Mouse (Mus musculus): ENCODE results near the gene Bcat1. TPM values are rescaled to one million over a fixed set of nuclear protein-coding genes. Genes with fewer than 3 reads are reported as not detected.
A peak's percentile ranks its signal among the peaks of the same experiment; 100 is the strongest.

Gene Bcat1
- polyA plus RNA-seq, 1 experiment from 2014 or later: 119 TPM

- no peak overlapping the region for H3K4me2 ChIP-seq (ENCODE audit: low read depth, low read length)
- no peak overlapping the region for H3K4me3 ChIP-seq (ENCODE audit: low read depth, low read length)
- no peaks in the 10 kb centered on the region for H3K9me3 ChIP-seq (ENCODE audit: control insufficient read depth, low read length)
- no peak for ATAC-seq (ENCODE audit: low read depth)
- H3K9ac ChIP-seq (replicated peaks; ENCODE audit: low read depth, low read length): no peak overlapping the region
- no peak overlapping the region for H3K27ac ChIP-seq (ENCODE audit: low read depth, low read length)
- no peaks in the 10 kb centered on the region for H3K27me3 ChIP-seq (ENCODE audit: control insufficient read depth, insufficient read depth, low read length)
- WGBS: 76% methylated on average over 8 of the region's 9 CpGs
- peaks cover 5% of the 10 kb centered on the region; the same call in 1 of the 2 replicates for H3K4me1 ChIP-seq (ENCODE audit: control insufficient read depth, insufficient read depth, low read length)
- no peaks in the 10 kb centered on the region for H3K36me3 ChIP-seq (ENCODE audit: control insufficient read depth, insufficient read depth, low read length)
Measured at GRCm38 (mm10) chr6:145079087-145079759, 3.2 kb upstream of the Bcat1 start.

- Histone ChIP-seq H3K36me3 (ENCODE audit: control insufficient read depth, insufficient read depth, low read length) (no peaks in the 10 kb centered on the region), H3K4me3 (ENCODE audit: low read depth, low read length) (peak overlapping the region; percentile 47), H3K27ac (ENCODE audit: low read depth, low read length) (no peak overlapping the region), H3K4me2 (ENCODE audit: low read depth, low read length) (peak overlapping the region; percentile 98), H3K9ac (replicated peaks; ENCODE audit: low read depth, low read length) (no peak overlapping the region), H3K4me1 (ENCODE audit: control insufficient read depth, insufficient read depth, low read length) (peaks cover 5% of the 10 kb centered on the region; the same call in 1 of the 2 replicates), H3K27me3 (ENCODE audit: control insufficient read depth, insufficient read depth, low read length) (no peaks in the 10 kb centered on the region), H3K9me3 (ENCODE audit: control insufficient read depth, low read length) (no peaks in the 10 kb centered on the region)
- 0 out of 2 replicates have a peak, but pooled peaks have one; percentile 36 for ATAC-seq (ENCODE audit: low read depth)
- WGBS: 13% methylated on average over 9 of the region's 9 CpGs
Measured at GRCm38 (mm10) chr6:145076286-145076685, 302 bp upstream of the Bcat1 start.

DNA sequence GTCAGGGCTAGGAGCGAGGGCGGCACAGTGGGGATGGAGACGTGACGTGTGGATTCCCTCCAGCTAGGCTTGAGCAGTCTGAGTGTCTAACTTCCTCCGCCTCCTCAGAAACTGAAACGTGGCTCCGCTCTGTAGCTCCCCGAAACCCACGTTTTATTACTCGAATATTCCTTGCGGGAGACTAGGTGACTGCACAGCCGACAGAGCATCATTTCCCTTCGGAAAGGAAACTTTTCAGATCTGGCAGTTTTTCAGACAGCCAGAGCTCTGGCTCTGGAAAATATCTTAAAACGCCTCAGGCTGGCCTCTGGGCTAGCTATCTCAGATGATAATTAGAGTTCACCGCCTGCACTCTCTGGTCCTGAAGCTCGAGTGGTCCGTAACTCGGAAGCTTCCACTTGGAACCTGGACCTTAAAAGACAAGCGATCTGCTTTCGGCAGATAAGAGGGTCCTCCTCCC is 866 bp downstream of the Bcat1 start:
- Histone ChIP-seq H3K27ac (ENCODE audit: low read depth, low read length) (no peak overlapping the region), H3K4me2 (ENCODE audit: low read depth, low read length) (peak overlapping the region; percentile 98), H3K27me3 (ENCODE audit: control insufficient read depth, insufficient read depth, low read length) (no peaks in the 10 kb centered on the region), H3K4me1 (ENCODE audit: control insufficient read depth, insufficient read depth, low read length) (peaks cover 5% of the 10 kb centered on the region; the same call in 1 of the 2 replicates), H3K9ac (replicated peaks; ENCODE audit: low read depth, low read length) (peak overlapping the region; percentile 63), H3K9me3 (ENCODE audit: control insufficient read depth, low read length) (no peaks in the 10 kb centered on the region), H3K4me3 (ENCODE audit: low read depth, low read length) (peak overlapping the region; percentile 47), H3K36me3 (ENCODE audit: control insufficient read depth, insufficient read depth, low read length) (no peaks in the 10 kb centered on the region)
- under 1% methylated on average over 20 of the region's 20 CpGs for WGBS
- ATAC-seq (ENCODE audit: low read depth): peak; percentile 52; the same call in 1 of the 2 replicates

DNA sequence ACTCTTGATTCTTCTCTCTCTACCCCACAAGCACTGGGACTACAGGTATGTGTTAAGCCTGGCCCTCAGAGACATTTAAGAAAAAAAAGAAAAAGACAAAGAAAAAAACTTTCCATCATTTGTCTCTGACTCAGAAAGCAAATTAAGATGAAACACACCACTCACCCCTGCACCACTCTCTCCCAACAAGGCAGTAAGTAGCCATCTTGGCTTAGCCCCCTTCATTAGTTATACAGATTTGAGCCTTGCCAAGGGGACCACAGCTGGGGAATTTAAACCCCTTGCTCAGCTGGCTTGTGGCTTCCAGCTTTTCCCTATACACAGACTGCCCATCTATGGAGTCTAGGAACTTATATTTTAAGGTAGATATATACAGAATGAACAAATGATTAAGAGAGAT is 1.5 kb downstream of the Bcat1 start:
- H3K9ac ChIP-seq (replicated peaks; ENCODE audit: low read depth, low read length): no peak overlapping the region
- H3K4me2 ChIP-seq (ENCODE audit: low read depth, low read length): peak overlapping the region; percentile 33
- peaks cover 5% of the 10 kb centered on the region; the same call in 1 of the 2 replicates for H3K4me1 ChIP-seq (ENCODE audit: control insufficient read depth, insufficient read depth, low read length)
- no peaks in the 10 kb centered on the region for H3K27me3 ChIP-seq (ENCODE audit: control insufficient read depth, insufficient read depth, low read length)
- H3K27ac ChIP-seq (ENCODE audit: low read depth, low read length): no peak overlapping the region
- H3K4me3 ChIP-seq (ENCODE audit: low read depth, low read length): no peak overlapping the region
- no peaks in the 10 kb centered on the region for H3K9me3 ChIP-seq (ENCODE audit: control insufficient read depth, low read length)
- H3K36me3 ChIP-seq (ENCODE audit: control insufficient read depth, insufficient read depth, low read length): no peaks in the 10 kb centered on the region
- no peak for ATAC-seq (ENCODE audit: low read depth)

DNA sequence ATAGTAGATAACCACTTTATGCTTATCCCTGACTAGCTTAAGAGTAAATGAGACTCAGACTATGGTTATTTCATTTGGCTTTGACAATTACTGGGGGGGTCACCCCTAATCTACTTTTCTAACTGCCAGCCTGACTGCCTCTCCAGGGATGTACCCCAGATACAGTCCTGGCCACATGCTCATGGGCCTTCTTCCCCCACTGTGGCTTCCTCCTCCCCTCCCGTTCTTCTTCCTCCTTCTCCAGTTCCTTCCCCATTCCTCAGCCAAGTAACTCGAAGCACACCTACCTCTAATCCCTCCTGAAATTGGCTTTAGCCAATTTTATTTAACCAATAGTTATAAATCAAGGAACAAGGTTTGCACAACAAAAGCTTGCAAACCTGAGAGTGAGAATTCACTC is 6.1 kb downstream of the Bcat1 start:
- 97% methylated on average over 2 of the region's 2 CpGs for WGBS
- Histone ChIP-seq H3K4me2 (ENCODE audit: low read depth, low read length) (no peak overlapping the region), H3K27ac (ENCODE audit: low read depth, low read length) (no peak overlapping the region), H3K4me3 (ENCODE audit: low read depth, low read length) (no peak overlapping the region), H3K27me3 (ENCODE audit: control insufficient read depth, insufficient read depth, low read length) (no peaks in the 10 kb centered on the region), H3K9me3 (ENCODE audit: control insufficient read depth, low read length) (no peaks in the 10 kb centered on the region), H3K4me1 (ENCODE audit: control insufficient read depth, insufficient read depth, low read length) (no peaks in the 10 kb centered on the region), H3K9ac (replicated peaks; ENCODE audit: low read depth, low read length) (no peak overlapping the region), H3K36me3 (ENCODE audit: control insufficient read depth, insufficient read depth, low read length) (no peaks in the 10 kb centered on the region)
- ATAC-seq (ENCODE audit: low read depth): no peak

GRCm38 (mm10) chr6:145069397-145069796 is 6.6 kb downstream of the Bcat1 start:
- no peaks in the 10 kb centered on the region for H3K4me1 ChIP-seq (ENCODE audit: control insufficient read depth, insufficient read depth, low read length)
- 98% methylated on average over 7 of the region's 7 CpGs for WGBS
- ATAC-seq (ENCODE audit: low read depth): no peak
- no peaks in the 10 kb centered on the region for H3K27me3 ChIP-seq (ENCODE audit: control insufficient read depth, insufficient read depth, low read length)
- no peak overlapping the region for H3K4me3 ChIP-seq (ENCODE audit: low read depth, low read length)
- H3K27ac ChIP-seq (ENCODE audit: low read depth, low read length): no peak overlapping the region
- H3K4me2 ChIP-seq (ENCODE audit: low read depth, low read length): no peak overlapping the region
- no peaks in the 10 kb centered on the region for H3K9me3 ChIP-seq (ENCODE audit: control insufficient read depth, low read length)
- no peaks in the 10 kb centered on the region for H3K36me3 ChIP-seq (ENCODE audit: control insufficient read depth, insufficient read depth, low read length)
- H3K9ac ChIP-seq (replicated peaks; ENCODE audit: low read depth, low read length): no peak overlapping the region

- Histone ChIP-seq H3K27me3 (ENCODE audit: control insufficient read depth, insufficient read depth, low read length) (no peaks in the 10 kb centered on the region), H3K4me2 (ENCODE audit: low read depth, low read length) (no peak overlapping the region), H3K36me3 (ENCODE audit: control insufficient read depth, insufficient read depth, low read length) (no peaks in the 10 kb centered on the region), H3K27ac (ENCODE audit: low read depth, low read length) (no peak overlapping the region), H3K9me3 (ENCODE audit: control insufficient read depth, low read length) (no peaks in the 10 kb centered on the region), H3K4me1 (ENCODE audit: control insufficient read depth, insufficient read depth, low read length) (no peaks in the 10 kb centered on the region), H3K4me3 (ENCODE audit: low read depth, low read length) (no peak overlapping the region), H3K9ac (replicated peaks; ENCODE audit: low read depth, low read length) (no peak overlapping the region)
- 89% methylated on average over 8 of the region's 8 CpGs for WGBS
- ATAC-seq (ENCODE audit: low read depth): no peak
Measured at GRCm38 (mm10) chr6:145067679-145068078, 8.3 kb downstream of the Bcat1 start.

- no peak overlapping the region for H3K9ac ChIP-seq (replicated peaks; ENCODE audit: low read depth, low read length)
- H3K27ac ChIP-seq (ENCODE audit: low read depth, low read length): no peak overlapping the region
- H3K4me2 ChIP-seq (ENCODE audit: low read depth, low read length): no peak overlapping the region
- no peaks in the 10 kb centered on the region for H3K4me1 ChIP-seq (ENCODE audit: control insufficient read depth, insufficient read depth, low read length)
- WGBS: 87% methylated on average over 6 of the region's 6 CpGs
- no peak for ATAC-seq (ENCODE audit: low read depth)
- no peaks in the 10 kb centered on the region for H3K9me3 ChIP-seq (ENCODE audit: control insufficient read depth, low read length)
- no peaks in the 10 kb centered on the region for H3K36me3 ChIP-seq (ENCODE audit: control insufficient read depth, insufficient read depth, low read length)
- no peaks in the 10 kb centered on the region for H3K27me3 ChIP-seq (ENCODE audit: control insufficient read depth, insufficient read depth, low read length)
- H3K4me3 ChIP-seq (ENCODE audit: low read depth, low read length): no peak overlapping the region
Measured at GRCm38 (mm10) chr6:145066416-145066815, 9.6 kb downstream of the Bcat1 start.

DNA sequence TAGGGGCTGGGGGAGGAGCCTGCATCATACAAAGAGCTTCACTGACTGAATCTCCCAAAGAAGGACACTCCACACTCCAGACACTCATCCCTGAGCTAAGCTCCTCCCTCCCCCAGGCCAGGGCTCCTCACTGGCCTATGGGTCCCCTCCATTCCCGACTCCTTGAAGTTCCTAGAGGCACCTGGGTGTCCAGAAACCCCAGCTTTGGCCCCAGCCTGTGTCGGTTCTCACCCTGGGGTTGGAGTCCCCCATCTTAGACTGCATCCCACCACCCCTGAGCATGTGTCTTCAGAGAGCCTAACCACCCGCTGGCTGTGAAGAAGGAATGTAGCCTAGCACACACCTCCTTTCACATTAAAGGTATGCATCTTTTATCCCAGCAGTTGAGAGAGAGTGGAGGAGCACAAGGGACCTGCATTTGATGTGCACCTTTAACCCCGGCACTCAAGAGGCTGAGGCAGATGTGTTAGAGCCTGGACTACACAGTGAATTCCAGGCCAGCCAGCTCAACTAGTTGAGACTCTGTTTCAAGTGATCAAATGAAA is 10.6 kb downstream of the Bcat1 start:
- no peak overlapping the region for H3K4me2 ChIP-seq (ENCODE audit: low read depth, low read length)
- no peak overlapping the region for H3K27ac ChIP-seq (ENCODE audit: low read depth, low read length)
- no peaks in the 10 kb centered on the region for H3K4me1 ChIP-seq (ENCODE audit: control insufficient read depth, insufficient read depth, low read length)
- no peaks in the 10 kb centered on the region for H3K9me3 ChIP-seq (ENCODE audit: control insufficient read depth, low read length)
- H3K9ac ChIP-seq (replicated peaks; ENCODE audit: low read depth, low read length): no peak overlapping the region
- H3K27me3 ChIP-seq (ENCODE audit: control insufficient read depth, insufficient read depth, low read length): no peaks in the 10 kb centered on the region
- H3K4me3 ChIP-seq (ENCODE audit: low read depth, low read length): no peak overlapping the region
- WGBS: 89% methylated on average over 4 of the region's 4 CpGs
- H3K36me3 ChIP-seq (ENCODE audit: control insufficient read depth, insufficient read depth, low read length): no peaks in the 10 kb centered on the region
- ATAC-seq (ENCODE audit: low read depth): no peak

All from neural tube, embryonic 14.5 days (tissue).